Mouse (Mus musculus) induced T-regulatory cell, adult 2 months (primary cell): ENCODE measurements around the gene Gm20532.

ENCODE experiments used
- DNase-seq: peaks from one replicate; pipeline ENCODE4 v3.0.0-alpha.2; 2012; ENCODE audit warnings: low read depth

The Gm20532 gene

DNA sequence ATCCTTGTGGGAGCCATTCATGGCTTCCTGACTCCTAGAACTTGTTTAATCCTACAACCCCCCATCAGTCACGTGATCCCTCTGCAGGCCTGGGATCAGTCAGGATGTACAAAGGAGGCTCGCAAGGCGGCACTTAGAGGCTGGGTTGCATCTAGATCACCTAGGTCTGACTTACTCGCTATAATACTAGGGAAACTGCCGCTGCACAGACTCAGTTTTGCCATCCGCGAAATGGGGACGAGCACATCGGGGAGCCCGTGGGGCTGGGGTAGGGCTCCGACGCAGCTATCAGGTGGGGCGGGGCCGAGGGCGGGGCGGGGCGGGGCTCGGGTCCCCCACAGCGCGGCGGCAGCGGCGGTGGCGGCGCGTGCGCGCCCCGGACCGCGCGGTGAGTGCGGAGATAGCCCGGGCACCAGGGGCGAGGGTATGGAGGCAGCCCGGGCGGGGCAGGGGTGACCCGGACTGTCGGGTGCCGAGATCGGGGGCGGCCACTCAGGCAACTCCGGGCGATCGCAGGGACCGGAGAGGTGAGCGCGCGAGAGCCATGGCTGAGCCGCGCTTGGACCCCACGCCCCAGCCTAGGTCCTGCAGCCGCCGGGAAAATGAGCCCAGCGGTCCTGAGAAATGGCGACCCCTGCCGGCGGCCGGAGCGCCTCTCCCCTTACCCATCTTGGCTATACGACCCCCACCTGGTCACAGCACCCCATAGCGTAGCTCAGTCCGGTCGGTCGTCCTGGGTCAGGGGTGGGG is at the start of gene Gm20532:
Gm20532 (plus strand) TSS at position 346 of the 750 bp plus-strand sequence.
- DNase-seq, result peak; percentile 71

DNA sequence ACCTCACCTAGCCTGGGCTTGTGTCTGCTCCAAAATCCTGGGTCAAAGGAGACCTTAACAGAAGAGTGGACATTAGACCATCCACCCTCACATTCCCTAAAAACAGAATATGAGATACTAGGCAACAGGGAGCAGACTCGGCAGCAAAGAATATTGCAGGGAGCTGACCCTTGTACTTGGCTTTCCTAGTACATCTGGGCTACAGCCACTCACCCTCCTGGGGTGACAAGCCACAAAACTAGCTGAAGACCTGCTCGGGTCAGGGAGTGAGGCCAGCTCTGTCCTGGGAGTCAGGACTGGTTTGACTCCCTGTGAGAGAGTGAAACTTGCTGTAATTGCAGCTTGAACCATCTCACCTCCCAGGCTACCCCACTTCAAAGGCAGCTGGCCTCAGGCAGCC is 46.9 kb upstream of the Gm20532 start:
- DNase-seq, result no peak

DNA sequence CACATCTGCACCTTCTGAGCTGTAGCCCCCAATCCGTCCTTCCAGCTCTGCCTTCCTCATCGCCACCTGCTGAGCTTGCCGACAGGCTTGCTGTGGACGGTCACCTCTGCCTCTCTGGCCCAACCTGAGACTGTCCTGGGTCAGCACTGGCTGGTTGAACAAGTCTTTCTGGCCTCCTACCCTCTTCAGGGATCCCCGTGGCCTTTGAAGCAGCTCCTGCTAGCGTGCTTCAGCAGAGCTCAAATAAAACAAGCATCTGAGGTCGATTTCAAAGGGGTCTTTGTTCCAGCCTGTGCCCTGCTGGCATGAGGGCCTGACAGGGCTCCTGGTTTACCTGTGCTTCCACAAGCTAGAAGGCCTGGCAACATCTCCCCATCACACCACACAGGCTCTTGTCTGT is 45.7 kb upstream of the Gm20532 start:
- DNase-seq, result no peak

DNA sequence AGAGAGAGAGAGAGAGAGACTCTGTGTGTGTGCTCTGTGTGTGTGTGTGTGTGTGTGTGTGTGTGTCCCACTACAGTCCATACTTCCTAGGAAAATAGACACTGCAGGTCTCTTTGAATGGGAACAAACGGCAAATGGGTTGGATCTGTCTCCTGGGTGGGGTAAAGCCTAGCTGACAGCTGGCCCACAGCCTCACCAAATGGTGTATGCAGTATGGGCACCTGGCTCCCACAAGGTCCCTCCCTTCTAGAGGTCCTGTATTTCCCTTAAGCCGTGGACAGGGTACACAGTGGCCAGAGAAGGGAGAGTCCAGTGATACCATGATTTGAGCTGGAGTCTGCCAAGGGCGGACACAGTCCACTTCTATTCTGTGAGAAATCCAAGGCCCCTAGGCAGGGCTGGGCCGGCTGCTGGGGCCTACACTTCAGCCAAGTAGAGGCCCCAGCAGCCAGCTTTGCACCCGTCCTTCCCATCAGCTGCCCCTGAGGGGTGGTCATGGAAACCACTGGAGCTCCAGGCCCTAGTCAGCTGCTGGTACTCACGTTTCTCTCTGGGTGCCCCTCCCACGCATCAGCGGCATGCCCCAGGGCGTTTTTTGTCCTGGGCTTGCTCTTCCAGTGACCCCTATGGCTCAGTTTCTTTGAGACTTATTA is 45.1 kb upstream of the Gm20532 start:
- DNase-seq, result no peak

DNA sequence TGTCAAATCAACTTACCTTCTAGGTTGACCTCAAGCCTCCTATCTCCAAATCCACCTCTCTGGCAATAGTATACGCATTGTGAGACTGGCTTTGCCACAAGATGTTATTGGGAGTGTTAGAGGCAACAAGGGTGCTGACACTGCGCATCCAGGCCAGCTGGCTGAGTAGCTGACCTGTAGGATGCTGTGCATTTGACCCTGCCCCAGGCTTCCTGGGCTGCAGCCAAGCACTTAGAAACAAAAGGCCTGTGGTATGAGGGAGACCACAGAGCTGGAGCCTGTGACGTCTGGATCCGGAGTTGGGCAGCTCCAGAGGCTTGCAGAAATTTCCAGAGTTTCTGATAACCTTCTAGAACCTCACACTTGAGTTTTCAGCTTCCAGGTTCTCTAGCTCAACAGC is 43.3 kb upstream of the Gm20532 start:
- DNase-seq, result no peak

DNA sequence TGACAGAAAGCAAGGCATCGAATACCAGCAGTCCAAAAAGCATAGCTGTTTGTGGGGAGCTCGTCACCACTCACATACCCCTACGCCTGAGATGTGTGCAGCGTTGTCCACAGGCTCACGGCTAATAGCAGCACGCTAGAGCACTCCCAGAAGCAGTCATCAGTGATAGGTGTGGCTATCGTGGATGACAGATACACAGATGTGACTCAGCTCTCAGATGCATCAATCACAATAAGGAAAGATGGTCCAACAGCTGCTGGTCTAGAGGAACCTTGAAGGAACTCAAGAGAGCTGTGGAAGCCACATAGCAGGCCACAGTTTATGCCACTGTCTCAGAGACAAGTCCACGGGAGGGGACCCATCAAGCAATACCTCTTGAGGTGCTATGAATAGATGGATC is 42.7 kb upstream of the Gm20532 start:
- DNase-seq, result no peak

DNA sequence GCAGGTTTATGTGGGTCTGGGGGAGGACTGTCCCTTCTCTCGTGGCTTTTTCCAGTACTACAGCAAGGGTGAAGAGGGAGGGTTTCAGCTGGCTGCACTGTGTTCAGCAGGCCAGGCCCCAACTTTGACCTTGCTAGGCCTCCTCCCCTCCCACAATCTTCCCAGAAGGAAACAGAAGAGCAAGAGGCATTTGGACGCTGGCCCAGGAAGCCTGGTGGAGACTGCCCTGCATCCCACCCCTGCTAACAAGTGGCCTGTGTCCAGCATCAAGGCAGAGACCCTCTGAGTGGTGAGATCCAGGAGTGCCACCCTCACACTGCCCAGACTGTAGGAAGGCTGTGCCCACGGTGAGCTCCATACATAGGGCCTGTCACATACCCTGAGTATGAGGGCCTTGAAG is 42.2 kb upstream of the Gm20532 start:
- DNase-seq, result no peak

DNA sequence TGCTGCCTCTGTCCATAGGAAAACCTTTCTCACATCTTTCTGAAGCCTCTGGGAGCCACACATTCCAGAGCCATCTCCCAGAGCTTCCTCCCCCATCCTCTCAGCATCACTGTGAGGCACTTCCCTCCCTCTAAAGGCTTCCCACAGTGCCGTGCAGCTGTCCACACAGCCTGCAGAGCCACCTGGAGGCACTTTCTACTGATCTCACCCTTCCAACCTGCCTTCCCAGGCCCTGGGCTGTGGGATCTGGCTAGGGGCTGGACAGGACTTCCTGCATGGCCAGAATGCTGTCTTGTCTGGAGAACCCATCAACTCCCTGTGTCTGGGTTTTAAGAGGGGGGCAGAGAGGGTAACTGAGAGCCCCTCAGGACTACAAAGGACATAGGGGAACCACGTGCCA is 39.0 kb upstream of the Gm20532 start:
- no peak for DNase-seq

DNA sequence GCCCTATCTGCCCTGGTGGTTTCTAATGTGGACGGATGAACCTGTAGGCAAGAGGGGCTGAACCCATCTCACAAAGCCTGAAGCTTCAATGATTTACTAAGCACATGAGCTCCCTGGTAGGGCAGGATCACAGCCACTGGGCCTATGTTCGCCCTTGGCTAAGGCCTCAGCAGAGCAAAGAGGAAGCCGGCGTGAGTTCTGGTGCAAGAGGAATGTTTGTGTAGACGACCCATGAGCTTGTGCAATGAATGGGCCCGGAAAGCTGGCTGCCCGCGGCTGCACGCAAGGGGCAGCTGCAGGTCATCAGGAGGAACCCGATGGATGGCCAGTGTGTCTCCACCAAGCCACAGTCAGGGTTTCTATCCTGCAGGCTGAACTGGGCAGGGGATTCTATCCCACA is 36.6 kb upstream of the Gm20532 start:
- DNase-seq, result no peak

DNA sequence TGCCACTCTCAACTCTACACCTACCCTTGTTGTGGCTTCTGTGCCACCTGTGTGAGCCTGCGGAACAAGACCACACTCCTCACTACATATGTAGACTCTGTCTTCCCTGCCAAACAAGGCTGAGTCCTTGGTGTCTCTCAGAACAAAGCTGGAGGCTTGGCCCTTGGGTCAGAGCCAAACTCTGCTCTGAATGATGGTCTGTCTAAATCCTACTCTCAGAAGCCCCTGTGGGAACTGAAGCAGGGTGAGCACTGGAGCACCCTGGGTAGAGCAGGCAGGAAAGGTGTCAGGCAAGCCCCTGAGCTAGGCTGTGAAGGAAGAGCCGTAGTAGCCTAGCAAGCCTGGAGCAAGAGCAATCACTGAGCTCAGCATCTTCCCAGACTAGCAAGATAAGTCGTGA is 36.2 kb upstream of the Gm20532 start:
- no peak for DNase-seq

DNA sequence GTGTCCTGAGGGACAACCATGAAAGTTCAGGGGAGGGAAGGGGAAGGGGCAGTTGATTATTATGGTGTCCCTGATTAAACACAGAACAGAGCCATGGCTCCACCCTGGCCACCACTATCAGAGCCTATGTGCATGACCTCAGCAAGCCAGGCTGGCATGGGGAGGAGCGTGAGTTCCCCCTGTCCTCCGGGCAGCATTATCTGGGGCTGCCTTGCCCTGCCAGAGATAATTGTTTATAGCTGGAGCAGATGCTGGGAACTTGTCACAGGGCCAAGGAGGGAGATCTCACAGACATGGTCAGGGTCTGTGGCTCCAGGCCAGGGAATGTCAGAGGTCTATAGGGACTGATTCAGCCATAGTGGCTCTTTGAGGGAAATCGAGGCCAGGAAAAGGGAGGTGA is 35.7 kb upstream of the Gm20532 start:
- DNase-seq, result no peak

DNA sequence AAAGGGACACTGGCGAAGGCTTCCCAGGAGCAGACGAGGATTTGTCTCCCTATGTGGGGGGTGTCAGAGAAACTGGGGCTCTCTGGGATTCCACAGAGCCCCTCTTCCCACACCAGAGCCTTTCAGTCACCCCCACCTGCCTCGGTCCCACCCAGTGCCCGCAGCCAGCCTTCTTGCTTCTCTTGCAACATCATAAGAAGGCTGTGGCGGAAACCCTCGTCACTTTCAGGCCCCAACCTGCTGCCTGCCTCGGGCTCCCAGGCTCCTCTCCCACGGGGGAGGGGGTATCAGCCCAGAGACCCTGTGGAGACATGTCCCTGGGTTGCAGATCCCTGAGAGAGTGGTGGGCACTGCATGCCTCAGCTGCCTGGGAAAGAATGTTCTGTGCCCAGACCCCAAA is 35.0 kb upstream of the Gm20532 start:
- no peak for DNase-seq

DNA sequence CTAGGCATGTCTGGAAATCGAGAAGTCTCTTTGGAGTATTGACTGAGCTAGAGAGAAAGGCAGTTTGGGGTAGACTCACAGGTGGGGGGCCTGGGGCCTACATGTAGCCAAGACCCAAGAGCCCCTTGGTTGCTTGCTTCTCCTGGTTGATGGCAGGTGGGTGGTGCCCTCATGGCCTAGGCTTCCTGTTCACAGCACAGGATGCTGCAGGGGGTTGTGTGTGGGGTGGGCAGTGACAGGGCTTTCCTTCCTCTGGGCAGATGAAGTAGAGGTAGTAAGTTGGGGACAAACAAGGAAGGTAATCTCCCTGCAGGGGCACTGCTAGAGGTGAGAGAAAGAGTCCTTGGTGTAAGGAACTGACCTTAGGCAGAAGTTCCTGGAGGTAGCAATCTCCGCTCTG is 34.4 kb upstream of the Gm20532 start:
- DNase-seq, result peak; percentile 18

DNA sequence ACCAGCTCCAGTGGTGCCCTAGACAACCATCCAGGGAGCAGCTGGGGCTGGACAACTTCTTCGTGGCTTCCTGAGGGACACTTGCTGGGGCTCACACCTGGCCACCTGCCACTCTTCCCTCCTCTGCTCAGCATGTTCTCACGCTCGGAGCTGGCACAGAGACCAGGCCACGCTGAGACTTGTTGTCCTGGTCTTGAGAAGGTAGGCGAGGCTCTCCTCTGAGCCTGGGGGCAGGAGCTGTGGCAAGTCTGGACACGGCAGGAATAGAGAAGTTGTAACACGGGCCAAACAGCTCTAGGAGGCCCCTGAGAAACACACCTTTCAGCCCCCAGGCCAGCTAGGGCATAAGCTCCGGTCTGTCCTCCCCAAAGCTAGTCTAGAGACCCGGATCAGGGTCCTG is 32.5 kb upstream of the Gm20532 start:
- no peak for DNase-seq

DNA sequence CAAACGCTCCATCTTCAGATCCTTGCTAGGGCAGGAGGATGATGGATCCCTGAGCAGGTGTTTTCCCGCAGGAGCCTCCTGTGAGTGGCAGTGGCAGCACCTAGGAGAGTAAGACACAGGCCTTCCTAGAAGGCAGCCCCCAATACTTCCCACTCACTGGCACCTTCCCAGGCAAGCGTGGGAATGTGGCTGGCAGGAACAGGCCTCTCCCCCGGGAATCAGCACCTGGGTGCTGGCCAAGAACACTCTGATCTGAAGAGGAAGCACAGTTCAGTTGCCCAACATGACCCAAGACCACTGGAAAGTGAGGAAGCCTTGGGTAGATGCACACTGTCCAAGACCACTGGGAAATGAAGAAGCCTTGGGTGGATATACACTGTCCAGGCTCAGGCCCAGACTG is 31.4 kb upstream of the Gm20532 start:
- no peak for DNase-seq

DNA sequence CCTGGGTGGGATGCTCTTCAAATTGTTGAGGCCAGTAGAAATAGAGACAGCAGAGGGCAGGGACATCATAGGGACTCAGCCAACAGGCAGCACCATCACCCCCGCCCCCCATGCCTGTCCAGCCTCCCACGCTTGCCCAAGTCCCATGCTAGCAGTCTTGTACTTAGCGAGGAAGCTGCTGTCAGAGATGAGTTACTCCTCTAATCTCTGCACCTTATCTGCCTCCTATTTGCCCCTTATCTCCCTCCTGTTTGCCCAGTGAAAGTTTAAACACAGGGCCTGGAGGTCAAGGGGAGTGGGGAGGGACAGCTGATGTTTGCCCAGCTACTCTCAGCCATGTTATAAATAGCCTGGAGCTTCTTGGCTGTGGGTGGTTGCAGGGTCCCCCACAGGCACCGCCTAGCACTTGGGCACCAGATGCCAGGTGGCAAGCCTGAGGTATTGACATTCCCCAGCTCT is 29.9 kb upstream of the Gm20532 start:
- no peak for DNase-seq

DNA sequence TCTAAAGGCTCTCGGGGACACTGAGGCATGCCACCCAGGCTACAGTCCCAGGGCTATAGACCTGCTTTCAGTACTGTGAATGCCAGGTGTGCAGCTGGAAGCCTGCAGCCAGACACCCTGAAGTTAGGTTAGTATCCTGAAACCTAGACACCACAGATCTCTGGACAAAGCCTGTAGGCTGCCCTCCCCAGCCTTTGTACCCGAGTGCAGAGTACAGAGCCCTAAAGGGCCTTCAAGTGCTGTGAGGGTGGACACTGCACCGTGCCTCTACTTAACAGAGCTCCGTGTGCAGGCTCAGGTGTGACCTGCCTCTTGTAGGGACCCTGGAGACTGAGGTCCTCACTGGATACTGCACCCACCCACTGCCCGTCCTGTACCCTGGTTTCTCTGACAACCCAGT is 25.9 kb upstream of the Gm20532 start:
- no peak for DNase-seq

DNA sequence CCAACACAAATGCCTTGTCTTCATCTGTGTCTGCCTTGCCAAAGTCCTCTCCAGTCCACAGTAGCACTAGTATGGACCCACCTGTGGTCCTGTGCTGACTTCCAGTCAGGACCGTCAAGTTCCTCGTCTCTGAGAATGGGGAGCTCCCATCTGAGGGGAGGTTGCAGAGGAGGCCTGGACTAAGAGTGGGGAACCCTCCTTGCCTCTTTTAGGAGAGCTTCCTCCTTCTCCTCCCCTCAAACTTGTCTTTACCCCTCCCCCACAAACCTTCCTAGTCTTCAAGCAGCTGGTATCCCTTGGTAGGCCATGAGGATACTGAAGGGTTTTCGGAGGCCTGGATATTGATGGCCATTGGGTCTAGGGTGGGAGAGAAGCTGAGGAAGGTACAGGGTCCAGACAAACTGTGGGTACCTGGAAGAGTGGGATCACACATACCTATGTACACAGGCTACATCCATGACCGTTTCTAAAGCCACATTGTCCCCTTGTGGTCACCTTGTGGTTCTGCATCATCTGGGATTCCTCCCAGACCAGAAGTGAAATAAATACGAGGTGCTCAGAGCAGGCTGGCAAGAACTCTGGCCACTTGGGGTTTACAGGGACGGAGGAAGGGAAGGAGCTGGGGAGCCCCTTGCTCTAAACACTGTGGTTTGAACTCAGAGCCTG is 25.0 kb upstream of the Gm20532 start:
- peak; percentile 62 for DNase-seq

DNA sequence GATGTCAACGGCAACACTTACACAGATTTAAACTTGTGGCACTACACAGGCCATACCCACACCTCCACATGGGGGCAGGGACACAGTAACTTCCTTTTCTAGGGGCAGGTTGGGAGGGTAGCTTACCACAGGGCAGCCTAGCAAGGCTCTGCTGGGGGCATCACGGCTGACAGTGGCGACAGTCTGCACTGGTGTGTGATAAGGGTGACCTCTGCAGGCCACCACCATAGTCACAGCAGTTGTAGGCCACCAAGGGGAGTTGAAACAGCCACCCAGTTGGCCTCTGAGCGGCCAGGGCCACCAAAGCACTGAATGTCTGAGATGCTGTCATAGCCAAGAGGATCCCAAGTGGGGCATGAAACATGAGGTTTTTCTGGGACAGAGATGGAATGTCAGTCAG is 20.2 kb upstream of the Gm20532 start:
- DNase-seq, result peak; percentile 77

DNA sequence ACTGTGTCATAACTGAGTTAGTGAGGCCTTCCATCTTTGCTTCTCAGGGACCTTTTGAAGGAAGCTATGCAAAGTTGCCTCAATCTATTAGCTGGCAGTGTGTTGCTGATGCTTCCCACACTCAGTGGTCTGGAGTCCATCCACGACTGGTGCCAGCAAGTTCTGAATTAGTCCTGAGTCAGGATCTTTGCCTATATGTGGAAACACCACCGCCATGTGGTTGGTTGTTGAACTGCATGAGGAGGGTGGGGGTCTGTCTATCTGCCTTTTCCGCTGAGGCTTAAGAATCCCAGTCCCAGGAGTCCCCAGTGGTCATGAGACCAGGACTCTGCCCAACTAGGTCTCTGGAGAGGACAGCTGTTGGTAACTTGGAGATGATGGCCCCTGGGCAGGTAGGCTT is 16.4 kb upstream of the Gm20532 start:
- DNase-seq, result peak; percentile 74

DNA sequence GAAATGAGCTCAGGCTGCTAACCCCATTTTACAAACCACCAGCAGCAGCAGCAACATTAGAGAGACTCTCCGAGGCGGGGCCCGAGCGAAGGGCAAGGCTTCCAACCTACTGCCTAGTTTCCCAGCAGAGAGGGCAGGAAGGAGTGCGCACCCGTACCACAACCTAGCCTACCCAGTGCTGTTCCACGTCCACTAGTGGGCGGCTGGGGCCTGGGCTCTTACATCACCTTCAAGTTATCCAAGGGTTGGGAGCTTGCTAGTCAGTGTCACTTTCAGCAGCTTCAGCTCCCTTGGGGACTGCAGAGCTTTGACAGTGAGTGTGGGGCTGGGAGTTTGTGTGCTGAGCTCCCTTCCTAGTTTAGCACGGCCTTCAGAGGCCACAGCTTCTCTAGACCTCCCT is 15.0 kb upstream of the Gm20532 start:
- DNase-seq, result peak; percentile 42

DNA sequence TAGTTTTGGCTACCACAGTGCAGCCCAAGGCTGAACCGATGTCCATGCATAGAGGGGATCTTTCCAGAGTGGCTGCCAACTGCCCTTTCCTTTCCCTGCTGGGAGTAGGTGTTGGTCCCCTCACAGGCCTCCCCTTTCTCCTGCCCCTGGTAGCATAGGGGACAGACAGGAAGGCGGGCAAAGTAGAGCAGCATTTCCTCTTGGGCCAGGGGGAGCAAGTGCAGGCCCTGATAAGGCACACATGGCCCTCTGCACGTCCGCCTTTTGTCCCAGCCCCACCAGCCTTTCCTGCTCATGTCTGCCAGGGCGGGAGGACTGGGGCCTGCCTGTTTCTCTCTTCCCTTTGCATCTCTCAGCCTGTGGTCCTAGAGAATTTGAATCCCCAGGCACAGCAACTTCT is 14.6 kb upstream of the Gm20532 start:
- no peak for DNase-seq

DNA sequence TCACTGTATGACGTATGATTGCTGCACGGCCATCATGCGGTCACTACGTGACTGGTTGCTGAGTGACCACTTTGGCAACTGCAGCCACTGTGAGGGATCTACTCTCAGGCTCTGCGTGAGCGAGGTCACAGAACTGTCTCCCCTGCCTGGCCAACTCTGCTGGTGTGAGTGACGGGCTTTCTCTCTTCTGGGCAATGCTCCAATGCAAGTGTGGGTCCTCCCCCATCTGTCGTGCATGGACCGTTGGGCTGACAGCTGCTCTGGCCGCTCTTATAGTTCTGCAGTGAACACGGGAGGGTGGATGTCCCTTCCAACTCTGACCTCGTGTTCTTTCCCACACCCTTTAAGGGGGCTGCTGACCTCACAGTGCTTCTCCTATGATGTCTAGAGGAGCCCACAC is 13.0 kb upstream of the Gm20532 start:
- DNase-seq, result no peak
